Mouse (Mus musculus) myocyte (in vitro differentiated cells): ENCODE results near the gene Rab3gap2. TPM values are rescaled to one million over a fixed set of nuclear protein-coding genes. Genes with fewer than 3 reads are reported as not detected.

Experiments used
- H3K27me3 ChIP-seq: one replicate; pipeline ENCODE4 v1.6.1; 2011; ENCODE audit not compliant: control insufficient read depth, insufficient read depth, insufficient read length
- H3K36me3 ChIP-seq: one replicate; pipeline ENCODE4 v1.6.1; 2011; ENCODE audit not compliant: control insufficient read depth, insufficient read depth
- H3K4me2 ChIP-seq: one replicate; pipeline ENCODE4 v1.6.1; 2011; ENCODE audit warnings: low read depth, control low read depth
- H3K4me3 ChIP-seq: one replicate; pipeline ENCODE4 v1.5.1; 2011; ENCODE audit warnings: mild to moderate bottlenecking, control low read depth, moderate library complexity
- H3K79me2 ChIP-seq: one replicate; pipeline ENCODE4 v1.6.1; 2011; ENCODE audit not compliant: control insufficient read depth, insufficient read depth
- H3ac ChIP-seq: one replicate; pipeline ENCODE4 v1.6.1; 2011; ENCODE audit not compliant: control insufficient read depth, insufficient read length
- CEBPB ChIP-seq: IDR thresholded peaks from 2 replicates; pipeline ENCODE4 v1.6.1; 2011; ENCODE audit warnings: mild to moderate bottlenecking, moderate library complexity; ENCODE audit not compliant: poor library complexity, insufficient read depth, severe bottlenecking
- E2F4 ChIP-seq: IDR thresholded peaks from one replicate; pipeline ENCODE4 v1.6.1; 2011; ENCODE audit warnings: mild to moderate bottlenecking, control low read depth, moderate library complexity; ENCODE audit not compliant: insufficient read depth
- MAX ChIP-seq: IDR thresholded peaks from one replicate; pipeline ENCODE4 v1.6.1; 2011; ENCODE audit warnings: low read depth, mild to moderate bottlenecking, control low read depth
- MYOD1 ChIP-seq, 3 experiments: IDR thresholded peaks; one replicate each; pipeline ENCODE4 v1.6.1; 2011; ENCODE audit warnings: control low read depth in 2 of 3, low read depth in 2 of 3, mild to moderate bottlenecking in 2 of 3, moderate library complexity in 1 of 3; ENCODE audit not compliant: insufficient read length in 2 of 3, control insufficient read depth in 1 of 3
- MYOG ChIP-seq, 3 experiments: IDR thresholded peaks; one replicate each; pipeline ENCODE4 v1.6.1; 2011; ENCODE audit warnings: control low read depth in 2 of 3, low read depth in 2 of 3, mild to moderate bottlenecking in 2 of 3; ENCODE audit not compliant: insufficient read length in 2 of 3, control insufficient read depth in 1 of 3, insufficient read depth in 1 of 3
- POLR2A ChIP-seq: IDR thresholded peaks from one replicate; pipeline ENCODE4 v1.6.1; 2011; ENCODE audit warnings: low read depth, mild to moderate bottlenecking, control low read depth, moderate library complexity; ENCODE audit not compliant: insufficient read length
- POLR2AphosphoS2 ChIP-seq: IDR thresholded peaks from one replicate; pipeline ENCODE4 v1.6.1; 2011; ENCODE audit warnings: low read depth, control low read depth; ENCODE audit not compliant: insufficient read length
- REST ChIP-seq: IDR thresholded peaks from one replicate; pipeline ENCODE4 v1.6.1; 2011; ENCODE audit warnings: mild to moderate bottlenecking, control low read depth, moderate library complexity; ENCODE audit not compliant: insufficient read depth, insufficient read length
- SRF ChIP-seq: IDR thresholded peaks from one replicate; pipeline ENCODE4 v1.6.1; 2011; ENCODE audit warnings: low read depth; ENCODE audit not compliant: control insufficient read depth, insufficient read length
- TCF12 ChIP-seq: IDR thresholded peaks from one replicate; pipeline ENCODE4 v1.6.1; 2011; ENCODE audit warnings: mild to moderate bottlenecking, control low read depth; ENCODE audit not compliant: poor library complexity, insufficient read depth, severe bottlenecking
- TCF3 ChIP-seq: IDR thresholded peaks from one replicate; pipeline ENCODE4 v1.6.1; 2011; ENCODE audit warnings: low read depth, control low read depth; ENCODE audit not compliant: insufficient read length
- USF1 ChIP-seq: IDR thresholded peaks from one replicate; pipeline ENCODE4 v1.6.1; 2011; ENCODE audit warnings: low read depth, mild to moderate bottlenecking, control low read depth, moderate library complexity
- polyA plus RNA-seq: library from polyadenylated mRNA; unstranded; fragments of >200 nt; fragmentation: generic; extraction: Trizol; gene quantifications from one replicate; pipeline ENCODE4 v1.2.1, GENCODE M21; 2012; ENCODE audit warnings: missing spikeins

Gene Rab3gap2
- 32.2 TPM for polyA plus RNA-seq

GRCm38 (mm10) chr1:185203909-185204661 lies at the start of gene Rab3gap2:
TSS of gene Rab3gap2 (plus strand) at chr1:185204117.
- Histone ChIP-seq H3K27me3 (no peaks in the 10 kb centered on the region), H3K36me3 (peaks cover 5% of the 10 kb centered on the region), H3ac (peak within 1 kb of the TSS; percentile 26), H3K4me2 (peak within 1 kb of the TSS; percentile 67), H3K4me3 (peak within 1 kb of the TSS; percentile 49), H3K79me2 (peaks cover 42% of the 10 kb centered on the region)
- TF ChIP-seq MYOD1 (IDR thresholded peaks at IDR 0.05; ENCODE audit: control insufficient read depth in 1 of 3, insufficient read length in 2 of 3, low read depth in 2 of 3) (peak in 1 of 3 experiments; percentile 44), USF1 (peak; percentile 94), POLR2AphosphoS2 (peak; percentile 85), MYOG (IDR thresholded peaks at IDR 0.05; ENCODE audit: control insufficient read depth in 1 of 3, insufficient read depth in 1 of 3, insufficient read length in 2 of 3, low read depth in 2 of 3) (peak in 1 of 3 experiments; percentile 29), POLR2A (peak; percentile 89), REST (no peak), SRF (no peak), E2F4 (no peak)

- H3K79me2 ChIP-seq = no peaks in the 10 kb centered on the region
- no peaks in the 10 kb centered on the region for H3K27me3 ChIP-seq
- H3K4me3 ChIP-seq = no peak overlapping the region
- no peak overlapping the region for H3ac ChIP-seq
- H3K4me2 ChIP-seq = no peak overlapping the region
- no peaks in the 10 kb centered on the region for H3K36me3 ChIP-seq
- TF ChIP-seq MAX (no peak), TCF12 (no peak), E2F4 (no peak), POLR2A (no peak), TCF3 (no peak), MYOG (IDR thresholded peaks at IDR 0.05; ENCODE audit: control insufficient read depth in 1 of 3, insufficient read depth in 1 of 3, insufficient read length in 2 of 3, low read depth in 2 of 3) (no peak), USF1 (no peak), REST (no peak), CEBPB (no peak)
These were observed 30.3 kb upstream of the Rab3gap2 start for GRCm38 (mm10) chr1:185173641-185174040.

GRCm38 (mm10) chr1:185177860-185178259 lies 26.1 kb upstream of the Rab3gap2 start:
- Histone ChIP-seq H3ac (no peak overlapping the region), H3K4me3 (no peak overlapping the region), H3K79me2 (no peaks in the 10 kb centered on the region), H3K36me3 (no peaks in the 10 kb centered on the region), H3K27me3 (no peaks in the 10 kb centered on the region), H3K4me2 (no peak overlapping the region)
- TF ChIP-seq POLR2A (no peak), MAX (no peak), MYOG (IDR thresholded peaks at IDR 0.05; ENCODE audit: control insufficient read depth in 1 of 3, insufficient read depth in 1 of 3, insufficient read length in 2 of 3, low read depth in 2 of 3) (no peak), REST (no peak), CEBPB (no peak), TCF3 (no peak), MYOD1 (IDR thresholded peaks at IDR 0.05; ENCODE audit: control insufficient read depth in 1 of 3, insufficient read length in 2 of 3, low read depth in 2 of 3) (no peak), E2F4 (no peak), USF1 (no peak), TCF12 (no peak), SRF (no peak), POLR2AphosphoS2 (no peak)

GRCm38 (mm10) chr1:185183591-185184330 lies 20.2 kb upstream of the Rab3gap2 start:
- Histone ChIP-seq H3ac (no peak overlapping the region), H3K79me2 (no peaks in the 10 kb centered on the region), H3K36me3 (no peaks in the 10 kb centered on the region), H3K4me2 (no peak overlapping the region), H3K4me3 (no peak overlapping the region), H3K27me3 (no peaks in the 10 kb centered on the region)
- TF ChIP-seq USF1 (peak; percentile 82), REST (no peak)

GRCm38 (mm10) chr1:185185556-185185955 lies 18.4 kb upstream of the Rab3gap2 start:
- Histone ChIP-seq H3K4me2 (no peak overlapping the region), H3ac (no peak overlapping the region), H3K27me3 (no peaks in the 10 kb centered on the region), H3K36me3 (no peaks in the 10 kb centered on the region), H3K4me3 (no peak overlapping the region), H3K79me2 (no peaks in the 10 kb centered on the region)
- no peak for TF ChIP-seq POLR2AphosphoS2
- TF ChIP-seq TCF12 = no peak
- no peak for TF ChIP-seq CEBPB
- TF ChIP-seq POLR2A = no peak
- TF ChIP-seq E2F4 = no peak
- no peak for TF ChIP-seq MYOD1 (IDR thresholded peaks at IDR 0.05; ENCODE audit: control insufficient read depth in 1 of 3, insufficient read length in 2 of 3, low read depth in 2 of 3)
- no peak for TF ChIP-seq MAX
- TF ChIP-seq MYOG (IDR thresholded peaks at IDR 0.05; ENCODE audit: control insufficient read depth in 1 of 3, insufficient read depth in 1 of 3, insufficient read length in 2 of 3, low read depth in 2 of 3) = no peak
- no peak for TF ChIP-seq USF1
- no peak for TF ChIP-seq SRF
- no peak for TF ChIP-seq TCF3
- TF ChIP-seq REST = no peak
